Mouse (Mus musculus): ENCODE measurements around the gene Arl3.

- TF ChIP-seq USF1 (IDR thresholded peaks at IDR 0.05; ENCODE audit: low read depth, low read length) (no peak), CTCF (conservative IDR thresholded peaks at IDR 0.05 in 1 of 2, IDR thresholded peaks at IDR 0.05 in 1 of 2; ENCODE audit: low read depth in 2 of 2, low read length in 2 of 2) (no peak), NRF1 (IDR thresholded peaks at IDR 0.05; ENCODE audit: low read depth, low read length) (no peak), POLR2AphosphoS2 (IDR thresholded peaks at IDR 0.05; ENCODE audit: low read depth, low read length) (no peak), UBTF (IDR thresholded peaks at IDR 0.05; ENCODE audit: low read depth, low read length) (no peak), EP300 (IDR thresholded peaks at IDR 0.05; ENCODE audit: low read length) (no peak), ETS1 (conservative IDR thresholded peaks at IDR 0.05; ENCODE audit: low read depth, low read length) (no peak), CHD2 (IDR thresholded peaks at IDR 0.05; ENCODE audit: low read length) (no peak), MAFK (IDR thresholded peaks at IDR 0.05; ENCODE audit: insufficient replicate concordance, low read length) (no peak), JUND (conservative IDR thresholded peaks at IDR 0.05; ENCODE audit: low read depth, low read length) (no peak)
These were observed 86.3 kb downstream of the Arl3 start for GRCm38 (mm10) chr19:46486709-46487108.

All from CH12.LX (cell line).